In genomic region chr11:118043293-118043907, GRCm38 (mm10) we compare ENCODE assay signal across 8 mouse cellular contexts. TPM values are rescaled to one million over a fixed set of nuclear protein-coding genes. Genes with fewer than 3 reads are reported as not detected.
DNase-seq lines count a peak whose midpoint lies in the region; ATAC-seq and TF ChIP-seq lines count a peak whose summit lies in the region.

No protein-coding gene starts in this region.

- no peak for TF ChIP-seq POLR2A in thymus, adult 2 months (IDR thresholded peaks at IDR 0.05; ENCODE audit: control insufficient read depth, extremely low read depth, insufficient read depth, low read length, poor library complexity)

- TF ChIP-seq CTCF in layer of hippocampus, adult 2 months (conservative IDR thresholded peaks at IDR 0.05) = peak; percentile 46
- TF ChIP-seq CTCF in thymus, adult 2 months (IDR thresholded peaks at IDR 0.05; ENCODE audit: borderline replicate concordance, control insufficient read depth, extremely low read depth, insufficient read depth, low read length, poor library complexity) = no peak

- WGBS in midbrain, embryonic 10.5 days = 73% methylated on average over 14 of the region's 14 CpGs
- 60% methylated on average over 14 of the region's 14 CpGs for WGBS in midbrain, embryonic 16.5 days
- WGBS in embryonic facial prominence, embryonic 15.5 days = 58% methylated on average over 14 of the region's 14 CpGs
- 74% methylated on average over 14 of the region's 14 CpGs for WGBS in thymus, adult 2 months

- no peak overlapping the region for H3K9ac ChIP-seq in midbrain, embryonic 16.5 days (ENCODE audit: low read depth, low read length)
- no peak overlapping the region for H3K9ac ChIP-seq in embryonic facial prominence, embryonic 15.5 days

- H3K27me3 ChIP-seq in midbrain, embryonic 10.5 days (ENCODE audit: low read depth, poor library complexity, severe bottlenecking) = no peaks in the 10 kb centered on the region
- no peaks in the 10 kb centered on the region for H3K27me3 ChIP-seq in midbrain, embryonic 16.5 days (ENCODE audit: control insufficient read depth, insufficient read depth, low read depth, low read length)
- no peaks in the 10 kb centered on the region for H3K27me3 ChIP-seq in embryonic facial prominence, embryonic 15.5 days
- H3K27me3 ChIP-seq in thymus, adult 2 months (ENCODE audit: control insufficient read depth, insufficient read depth, low read length) = no peaks in the 10 kb centered on the region

- DNase-seq in midbrain, embryonic 10.5 days (ENCODE audit: low spot score) = no peak
- DNase-seq in heart, postnatal 4 days = peak; percentile 81
- DNase-seq in layer of hippocampus, adult 2 months (ENCODE audit: low spot score in 2 of 2) = peak; percentile 64 to 76
- DNase-seq in mesoderm, embryonic 11.5 days (ENCODE audit: low read depth, low spot score) = peak; percentile 37
- no peak for DNase-seq in thymus, adult 2 months
- no peak for DNase-seq in urinary bladder, adult 2 months (ENCODE audit: low spot score)

- peak overlapping the region; percentile 67 for H3K27ac ChIP-seq in midbrain, embryonic 10.5 days (replicated peaks)
- H3K27ac ChIP-seq in midbrain, embryonic 16.5 days (ENCODE audit: low read length) = no peak overlapping the region
- no peak overlapping the region for H3K27ac ChIP-seq in embryonic facial prominence, embryonic 15.5 days (replicated peaks)
- peak overlapping the region; percentile 82 for H3K27ac ChIP-seq in layer of hippocampus, adult 2 months
- H3K27ac ChIP-seq in thymus, adult 2 months (ENCODE audit: control insufficient read depth, insufficient read depth, low read length) = no peak overlapping the region

- ATAC-seq in midbrain, embryonic 16.5 days = no peak
- ATAC-seq in embryonic facial prominence, embryonic 15.5 days (ENCODE audit: insufficient number of reproducible peaks, low FRiP score, low TSS enrichment, low read depth) = peak; percentile 31; the same call in 1 of the 2 replicates

- peaks cover 17% of the 10 kb centered on the region for H3K4me1 ChIP-seq in midbrain, embryonic 10.5 days
- peaks cover 2% of the 10 kb centered on the region; the same call in 1 of the 2 replicates for H3K4me1 ChIP-seq in midbrain, embryonic 16.5 days (ENCODE audit: control insufficient read depth, insufficient read depth, low read length)
- peaks cover 6% of the 10 kb centered on the region for H3K4me1 ChIP-seq in embryonic facial prominence, embryonic 15.5 days
- no peaks in the 10 kb centered on the region for H3K4me1 ChIP-seq in thymus, adult 2 months (replicated peaks; ENCODE audit: control insufficient read depth, insufficient read depth, low read length)

- no peaks in the 10 kb centered on the region for H3K9me3 ChIP-seq in midbrain, embryonic 10.5 days (replicated peaks)
- H3K9me3 ChIP-seq in midbrain, embryonic 16.5 days (replicated peaks; ENCODE audit: control insufficient read depth, low read length, poor library complexity, severe bottlenecking) = no peaks in the 10 kb centered on the region
- no peaks in the 10 kb centered on the region for H3K9me3 ChIP-seq in embryonic facial prominence, embryonic 15.5 days (replicated peaks)

- H3K4me3 ChIP-seq in midbrain, embryonic 10.5 days = no peak overlapping the region
- H3K4me3 ChIP-seq in midbrain, embryonic 16.5 days (ENCODE audit: low read depth, low read length) = no peak overlapping the region
- H3K4me3 ChIP-seq in embryonic facial prominence, embryonic 15.5 days (replicated peaks) = no peak overlapping the region
- H3K4me3 ChIP-seq in layer of hippocampus, adult 2 months = no peak overlapping the region
- no peak overlapping the region for H3K4me3 ChIP-seq in thymus, adult 2 months (ENCODE audit: control insufficient read depth, insufficient read depth, low read length)

- H3K36me3 ChIP-seq in midbrain, embryonic 10.5 days = peaks cover 4% of the 10 kb centered on the region; the same call in 1 of the 2 replicates
- H3K36me3 ChIP-seq in midbrain, embryonic 16.5 days (ENCODE audit: control insufficient read depth, insufficient read depth, low read length) = no peaks in the 10 kb centered on the region
- no peaks in the 10 kb centered on the region for H3K36me3 ChIP-seq in embryonic facial prominence, embryonic 15.5 days
- H3K36me3 ChIP-seq in thymus, adult 2 months (ENCODE audit: control insufficient read depth, insufficient read depth, low read length) = no peaks in the 10 kb centered on the region

- no peak overlapping the region for H3K4me2 ChIP-seq in midbrain, embryonic 16.5 days (ENCODE audit: low read length)
- no peak overlapping the region for H3K4me2 ChIP-seq in embryonic facial prominence, embryonic 15.5 days (replicated peaks)

RNA-seq across cellular contexts. Expression of gene Pgs1, which starts 57.3 kb away (rescaled TPM):
- 45.0 and 46.3 TPM in 2 replicates for polyA plus RNA-seq in midbrain, embryonic 10.5 days (2016; fragmentation: Nextera tagmentation; extraction: Ambion mirVana)
- 61.2 and 62.1 TPM in 2 replicates for polyA plus RNA-seq in midbrain, embryonic 16.5 days (2015; fragmentation: Nextera tagmentation; extraction: Ambion mirVana)
- polyA plus RNA-seq in embryonic facial prominence, embryonic 15.5 days (2015; fragmentation: Nextera tagmentation; extraction: Ambion mirVana) = 39.9 and 41.2 TPM in 2 replicates
- 10 to 100 TPM; 25.0 to 26.2 TPM for total RNA-seq in heart, postnatal 4 days (2021)
- total RNA-seq in layer of hippocampus, adult 2 months (2021) = 10 to 100 TPM; 76.2 to 81.3 TPM
- 89.1 and 89.5 TPM in 2 replicates for polyA plus RNA-seq in thymus, adult 2 months (2012; rRNA removed)
- 24.6 and 31.2 TPM in 2 replicates for polyA plus RNA-seq in urinary bladder, adult 2 months (2012; rRNA removed)

Comparison
In these comparisons a context has a peak if more than half of its experiments do, and no peak if none do; other contexts are left out.
1. H3K27ac ChIP-seq: peak in midbrain, embryonic 10.5 days (single experiment) and layer of hippocampus, adult 2 months (single experiment); none in midbrain, embryonic 16.5 days (single experiment), embryonic facial prominence, embryonic 15.5 days (single experiment) and thymus, adult 2 months (single experiment).
2. DNase-seq: peak in heart, postnatal 4 days (single experiment), layer of hippocampus, adult 2 months (2 of 2) and mesoderm, embryonic 11.5 days (single experiment); none in midbrain, embryonic 10.5 days (single experiment), thymus, adult 2 months (single experiment) and urinary bladder, adult 2 months (single experiment).